Mouse (Mus musculus): Measurements from ENCODE around the gene Esrra.

GRCm38 (mm10) chr19:6950613-6951153 is 29.1 kb upstream of the Esrra start:
- no peak for TF ChIP-seq GATA1 (IDR thresholded peaks at IDR 0.05; ENCODE audit: low read length)
- TF ChIP-seq TAL1 (IDR thresholded peaks at IDR 0.05; ENCODE audit: low read length), result no peak

Measured in erythroblast, embryonic 14.5 days (primary cell).